Mouse (Mus musculus) liver, adult 2 months (tissue): ENCODE data around the gene Has3. TPM values are rescaled to one million over a fixed set of nuclear protein-coding genes. Genes with fewer than 3 reads are reported as not detected.

Source experiments
- DNase-seq: peaks from one replicate; pipeline ENCODE4 v3.0.0-alpha.2; 2011; ENCODE audit warnings: low read depth, low spot score; ENCODE audit errors: extremely low read depth
- H3K27ac ChIP-seq: fragments of 200-500 bp; replicated peaks from 2 replicates; pipeline ENCODE4 v1.5.1; 2012; ENCODE audit warnings: low read depth, mild to moderate bottlenecking, control low read depth, inconsistent platforms, low read length; ENCODE audit not compliant: insufficient read depth
- H3K27me3 ChIP-seq: fragments of 200-500 bp; 2 replicates; pipeline ENCODE4 v1.6.1; 2012; ENCODE audit warnings: mild to moderate bottlenecking, moderate library complexity, low read length, inconsistent platforms; ENCODE audit not compliant: control insufficient read depth, insufficient read depth
- H3K36me3 ChIP-seq: fragments of 200-500 bp; 2 replicates; pipeline ENCODE4 v1.6.1; 2012; ENCODE audit warnings: low read length, inconsistent platforms; ENCODE audit not compliant: control insufficient read depth, insufficient read depth
- H3K4me1 ChIP-seq: fragments of 200-500 bp; 2 replicates; pipeline ENCODE4 v1.6.1; 2011; ENCODE audit warnings: low read length; ENCODE audit not compliant: control insufficient read depth, insufficient read depth
- H3K4me3 ChIP-seq: fragments of 200-500 bp; 2 replicates; pipeline ENCODE4 v1.5.1; 2011; ENCODE audit warnings: low read depth, mild to moderate bottlenecking, control low read depth, low read length, moderate library complexity; ENCODE audit not compliant: insufficient read depth
- H3K79me2 ChIP-seq: fragments of 200-500 bp; 2 replicates; pipeline ENCODE4 v1.6.1; 2012; ENCODE audit warnings: inconsistent platforms, mild to moderate bottlenecking, low read length, moderate library complexity; ENCODE audit not compliant: control insufficient read depth, insufficient read depth
- H3K9ac ChIP-seq: fragments of 200-500 bp; 2 replicates; pipeline ENCODE4 v1.6.1; 2012; ENCODE audit warnings: low read depth, mild to moderate bottlenecking, control low read depth, inconsistent platforms, low read length
- CTCF ChIP-seq: fragments of 200-500 bp; IDR thresholded peaks from 2 replicates; pipeline ENCODE4 v1.5.1; 2011; ENCODE audit warnings: low read depth, low read length, control low read depth
- POLR2A ChIP-seq: fragments of 200-500 bp; IDR thresholded peaks from 2 replicates; pipeline ENCODE4 v1.6.1; 2011; ENCODE audit warnings: low read length, control low read depth; ENCODE audit not compliant: insufficient read depth; ENCODE audit errors: extremely low read depth
- WGBS: fragments of 180-500 bp; shearing (Covaris S2); methylation state at CpG from one replicate; pipeline ENCODE4 v1.1.7; 2018; 5-methylcytosine and 5-hydroxymethylcytosine counted together
- polyA plus RNA-seq: library from polyadenylated mRNA; depleted of rRNA; stranded (reverse); fragments of >200 nt; gene quantifications from 2 replicates; pipeline ENCODE4 v1.2.3, GENCODE M21; 2012; rRNA removed
- total RNA-seq: library from RNA; depleted of rRNA; stranded (reverse); fragments of >200 nt; gene quantifications from 2 replicates; pipeline ENCODE4 v1.2.3, GENCODE M21; 2014; rRNA removed

The Has3 gene
- total and polyA plus RNA-seq, 2 experiments, result 0.02 TPM; not detected in 1

DNA sequence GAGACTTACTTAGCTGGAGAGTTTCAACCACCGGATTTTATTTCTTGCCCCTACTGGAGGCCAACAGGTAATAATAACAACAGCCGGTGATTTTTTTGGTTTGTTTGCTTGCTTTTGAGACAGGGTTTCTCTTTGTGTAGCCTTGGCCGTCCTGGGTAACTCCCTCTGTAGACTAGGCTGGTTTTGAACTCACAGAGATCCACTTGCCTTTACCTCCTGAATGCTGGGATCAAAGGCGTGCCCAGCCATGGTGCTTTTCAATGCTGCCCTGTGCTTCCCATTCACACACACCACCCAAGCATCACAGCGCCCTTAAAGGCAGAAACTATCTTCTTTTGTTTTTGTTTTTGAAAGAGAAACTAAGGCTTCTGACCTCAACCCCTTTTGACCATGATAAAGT lies 59.9 kb downstream of the Has3 start:
- Histone ChIP-seq H3K4me3 (no peak overlapping the region), H3K79me2 (no peaks in the 10 kb centered on the region), H3K36me3 (no peaks in the 10 kb centered on the region), H3K27me3 (no peaks in the 10 kb centered on the region), H3K4me1 (no peaks in the 10 kb centered on the region), H3K9ac (no peak overlapping the region), H3K27ac (peak overlapping the region; percentile 67)
- WGBS, result 83% methylated on average over 5 of the region's 5 CpGs
- no peak for TF ChIP-seq POLR2A
- no peak for TF ChIP-seq CTCF
- DNase-seq, result no peak

- H3K4me1 ChIP-seq, result peaks cover 2% of the 10 kb centered on the region
- peaks cover 4% of the 10 kb centered on the region; the same call in 1 of the 2 replicates for H3K79me2 ChIP-seq
- 36% methylated on average over 22 of the region's 22 CpGs for WGBS
- TF ChIP-seq CTCF, result no peak
- TF ChIP-seq POLR2A, result no peak
- H3K27ac ChIP-seq, result no peak overlapping the region
- H3K36me3 ChIP-seq, result no peaks in the 10 kb centered on the region
- no peak for DNase-seq
- 0 out of 2 replicates have a peak overlapping the region, but pooled peaks have one; percentile 8 for H3K4me3 ChIP-seq
- no peaks in the 10 kb centered on the region for H3K27me3 ChIP-seq
- peak overlapping the region; percentile 42; the same call in 1 of the 2 replicates for H3K9ac ChIP-seq
These were observed 62.5 kb downstream of the Has3 start for GRCm38 (mm10) chr8:106932376-106933065.

GRCm38 (mm10) chr8:106933506-106934143 lies 63.6 kb downstream of the Has3 start:
- TF ChIP-seq POLR2A (no peak), CTCF (no peak)
- no peaks in the 10 kb centered on the region for H3K36me3 ChIP-seq
- WGBS, result 91% methylated on average over 4 of the region's 4 CpGs

More at GRCm38 (mm10) chr8:106933506-106934143, 63.6 kb downstream of the Has3 start:
- Histone ChIP-seq H3K27me3 (no peaks in the 10 kb centered on the region), H3K27ac (no peak overlapping the region), H3K4me3 (no peak overlapping the region), H3K4me1 (peaks cover 2% of the 10 kb centered on the region), H3K9ac (no peak overlapping the region), H3K79me2 (peaks cover 9% of the 10 kb centered on the region; the same call in 1 of the 2 replicates)
- DNase-seq, result no peak

Other genes starting within 250 kb of the Has3 start
- 2.1 and 3.2 TPM in 2 replicates for gene Tango6, start 187.2 kb upstream of the Has3 start, total RNA-seq
- 3.4 and 4.0 TPM in 2 replicates for gene Tango6, start 187.2 kb upstream of the Has3 start, polyA plus RNA-seq
- 8.0 and 9.3 TPM in 2 replicates for gene Utp4, start 23.4 kb downstream of the Has3 start, total RNA-seq
- 11.8 and 14.9 TPM in 2 replicates for gene Utp4, start 23.4 kb downstream of the Has3 start, polyA plus RNA-seq
- 3.0 and 4.9 TPM in 2 replicates for gene Sntb2, start 65.5 kb downstream of the Has3 start, total RNA-seq
- gene Sntb2, start 65.5 kb downstream of the Has3 start, polyA plus RNA-seq, result 1.6 TPM in 2 replicates
- gene Vps4a, start 161.0 kb downstream of the Has3 start, total RNA-seq, result 11.2 and 11.5 TPM in 2 replicates
- gene Vps4a, start 161.0 kb downstream of the Has3 start, polyA plus RNA-seq, result 9.5 and 9.7 TPM in 2 replicates
- 19.5 and 26.6 TPM in 2 replicates for gene Pdf, start 178.4 kb downstream of the Has3 start, total RNA-seq
- 32.9 and 42.7 TPM in 2 replicates for gene Pdf, start 178.4 kb downstream of the Has3 start, polyA plus RNA-seq
- 11.6 and 13.3 TPM in 2 replicates for gene Cog8, start 186.4 kb downstream of the Has3 start, total RNA-seq
- 17.5 and 27.0 TPM in 2 replicates for gene Cog8, start 186.4 kb downstream of the Has3 start, polyA plus RNA-seq
- 16.0 and 21.8 TPM in 2 replicates for gene Nip7, start 186.6 kb downstream of the Has3 start, total RNA-seq
- gene Nip7, start 186.6 kb downstream of the Has3 start, polyA plus RNA-seq, result 17.8 and 26.2 TPM in 2 replicates
- gene Tmed6, start 195.4 kb downstream of the Has3 start, total RNA-seq, result 2.0 TPM in 1 of 2 replicates, not detected in the other
- not detected in 2 replicates for gene Tmed6, start 195.4 kb downstream of the Has3 start, polyA plus RNA-seq
- 3.6 and 4.0 TPM in 2 replicates for gene Terf2, start 226.3 kb downstream of the Has3 start, total RNA-seq
- 2.9 and 3.3 TPM in 2 replicates for gene Terf2, start 226.3 kb downstream of the Has3 start, polyA plus RNA-seq